Mouse (Mus musculus) A20 (cell line): Measurements from ENCODE around the gene Lrrc73.

Source experiments
- DNase-seq: peaks from one replicate; pipeline ENCODE4 v3.0.0-alpha.2; 2011; ENCODE audit warnings: low read depth, low spot score

The Lrrc73 gene

DNA sequence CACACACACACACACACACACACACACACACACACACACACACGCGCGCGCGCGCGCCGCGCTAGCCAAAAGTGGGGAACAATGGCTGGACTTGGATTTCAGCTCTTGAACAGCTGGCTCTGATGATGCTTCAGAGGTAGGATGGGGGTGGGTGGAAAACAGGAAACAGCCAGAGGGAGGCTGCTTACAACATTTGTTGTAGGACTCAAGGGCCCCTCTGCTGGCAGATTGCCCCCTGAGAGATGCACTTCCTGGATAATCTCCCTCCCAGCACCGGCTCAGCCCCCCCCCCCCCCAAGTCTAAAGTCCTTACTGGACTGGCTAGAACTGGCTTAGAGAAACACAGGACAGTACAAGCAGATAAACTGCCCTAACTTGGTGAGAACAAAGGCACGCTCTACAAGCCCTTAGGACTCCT, 34.4 kb downstream of the Lrrc73 start:
- no peak for DNase-seq

DNA sequence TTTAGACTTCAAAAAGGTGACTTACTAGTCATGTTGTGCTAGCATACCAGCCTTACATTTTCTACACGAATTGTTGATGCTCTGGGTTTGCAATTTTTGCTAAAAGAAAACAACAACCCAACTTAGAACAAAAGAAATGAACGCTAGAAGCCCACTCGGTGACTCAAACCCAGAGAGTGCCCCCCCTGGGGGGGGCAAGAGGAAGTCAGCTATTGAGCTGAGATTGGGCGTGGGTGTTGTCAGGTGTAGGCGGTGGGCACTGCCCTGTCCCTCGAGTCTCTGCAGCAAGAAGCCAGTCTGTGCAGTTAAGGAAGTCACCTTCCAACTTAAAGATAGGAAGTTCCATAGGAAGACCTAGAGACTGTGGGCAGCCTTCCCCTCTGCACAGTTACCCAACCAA, 43.3 kb downstream of the Lrrc73 start:
- DNase-seq = peak; percentile 14

DNA sequence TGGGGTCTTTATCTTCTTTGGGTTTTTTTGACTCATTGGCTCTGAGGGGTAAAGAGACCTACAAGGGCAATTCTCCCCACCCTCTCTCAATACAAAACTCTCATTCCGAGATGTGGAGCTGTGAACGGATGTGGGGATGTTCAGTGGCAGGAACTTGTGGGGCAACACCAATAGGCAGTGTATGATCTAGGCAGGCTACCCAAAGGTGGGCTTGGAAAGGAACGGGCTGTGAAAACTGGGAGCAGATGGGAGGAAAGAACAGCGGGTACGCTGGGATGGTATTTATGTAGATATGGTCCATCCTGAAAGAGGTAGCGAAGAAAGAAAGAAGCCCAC, 43.7 kb downstream of the Lrrc73 start:
- no peak for DNase-seq

DNA sequence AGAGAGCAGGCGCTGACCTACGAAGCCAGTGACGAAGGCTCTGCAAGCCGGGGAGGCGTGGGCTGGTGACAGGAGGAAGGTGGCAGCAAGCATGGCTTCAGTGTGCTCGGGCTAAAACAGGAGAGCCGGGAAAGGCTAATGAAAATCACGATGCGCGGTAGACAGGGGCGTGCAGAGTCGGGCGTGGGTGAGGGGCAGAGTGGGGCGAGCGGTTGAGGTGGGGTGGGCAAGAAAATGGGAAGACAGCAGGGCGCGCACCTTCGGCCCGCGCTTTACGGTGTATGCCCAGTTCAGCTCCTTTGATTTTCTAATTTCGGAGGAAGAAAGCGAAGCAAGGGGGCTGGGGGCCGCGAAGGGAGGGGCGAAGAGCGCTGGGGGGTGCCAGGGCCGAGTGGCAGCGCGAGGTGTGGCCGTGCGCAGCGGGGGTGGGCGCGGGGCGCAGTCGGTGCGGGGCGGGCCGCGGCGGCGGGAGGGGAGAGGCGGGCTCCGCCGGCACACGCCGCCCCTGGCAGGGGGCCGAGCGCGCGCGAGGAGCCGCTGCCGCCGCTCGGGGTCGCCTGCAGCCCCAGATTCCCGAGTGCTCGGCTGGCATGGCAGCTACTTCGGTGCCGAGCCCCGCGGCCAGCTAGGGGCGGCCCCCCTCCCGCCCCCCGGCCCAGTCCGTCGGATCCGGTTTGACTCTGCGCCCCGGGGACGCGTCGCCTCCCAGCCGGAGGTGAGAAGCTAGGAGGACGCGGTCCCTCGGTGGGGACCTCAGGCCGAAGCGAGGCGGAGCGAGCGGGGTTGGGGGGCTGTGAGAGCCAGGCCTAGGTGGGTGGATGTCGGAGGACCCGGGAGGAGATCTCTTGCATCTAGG, 44.3 kb downstream of the Lrrc73 start, which contains the start of gene Dlk2:
TSS of gene Dlk2 (plus strand) at position 58 of the 856 bp plus-strand sequence.
- no peak for DNase-seq

DNA sequence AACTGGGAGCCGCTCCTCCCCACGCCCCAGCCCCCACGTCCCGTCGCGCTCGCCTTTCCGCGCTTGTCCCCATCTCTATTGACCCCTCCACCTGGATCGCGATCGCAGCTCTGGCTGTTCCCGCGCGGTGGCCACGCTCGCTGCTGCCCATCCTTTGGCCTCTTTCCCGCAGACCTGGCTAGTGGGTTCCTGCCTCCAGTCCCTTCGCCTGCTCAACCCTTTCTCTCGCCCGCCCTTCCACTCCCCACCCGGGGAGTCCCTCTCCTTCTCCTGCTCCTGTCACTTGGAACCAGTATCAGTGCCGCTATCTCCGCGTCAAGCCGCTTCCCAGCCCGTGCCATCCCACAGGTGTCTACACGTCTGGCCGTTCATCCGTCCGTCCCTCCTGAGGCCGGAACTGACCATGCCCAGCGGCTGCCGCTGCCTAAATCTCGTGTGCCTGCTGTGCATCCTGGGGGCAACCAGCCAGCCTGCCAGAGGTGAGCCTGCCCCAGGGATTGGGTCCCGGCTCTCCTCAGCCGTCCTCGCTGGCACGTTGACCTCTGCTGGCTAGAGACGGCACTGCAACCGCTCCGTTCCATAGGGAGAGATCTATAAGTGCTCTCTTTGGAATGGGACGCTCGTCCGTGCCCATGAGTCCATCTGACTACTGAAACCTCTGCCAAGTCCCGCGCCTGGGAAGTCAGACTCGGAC, 45.0 kb downstream of the Lrrc73 start:
- peak; percentile 34 for DNase-seq

DNA sequence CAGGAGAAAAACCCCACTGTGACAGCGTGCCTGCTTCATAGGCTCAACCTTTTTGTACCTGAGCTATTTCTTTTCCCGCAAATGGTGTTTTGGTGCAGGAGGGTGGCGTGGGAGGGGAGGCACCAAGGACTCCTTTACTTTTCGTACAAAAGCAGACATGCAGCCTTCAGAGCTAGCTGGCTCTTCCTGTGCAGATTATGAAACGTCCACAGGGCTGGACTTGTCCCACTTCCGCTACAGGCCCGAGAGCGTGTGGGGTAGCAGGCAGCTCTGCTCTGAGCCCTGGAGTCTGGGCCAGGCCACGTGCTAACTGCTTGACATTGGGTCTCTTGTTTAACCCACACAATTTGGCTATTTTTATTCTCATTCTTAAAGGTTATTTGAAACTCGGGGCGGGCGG, 48.6 kb downstream of the Lrrc73 start:
- DNase-seq = no peak

DNA sequence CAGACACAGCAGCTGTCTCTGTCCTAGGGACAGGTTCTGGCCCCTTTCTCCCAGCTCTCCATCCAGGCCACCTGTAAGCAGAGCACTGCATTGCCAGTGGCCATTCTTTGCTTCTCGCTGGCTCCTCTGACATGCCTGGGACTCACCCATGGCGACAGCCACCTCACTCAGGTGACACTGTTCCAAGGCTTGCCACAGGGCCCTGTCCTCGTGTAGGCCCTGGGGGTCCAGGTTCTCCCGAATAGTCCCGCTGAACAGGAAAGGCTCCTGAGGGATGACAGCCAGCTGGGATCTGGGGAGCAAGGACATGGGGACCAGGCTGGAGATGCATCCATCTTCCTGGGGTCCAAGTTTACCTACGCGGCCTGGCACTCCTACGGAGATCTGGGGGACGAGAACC, 50.9 kb downstream of the Lrrc73 start:
- no peak for DNase-seq
